Mouse (Mus musculus) erythroblast, adult 5-6 weeks (primary cell): ENCODE data around the gene Dennd1b. TPM values are rescaled to one million over a fixed set of nuclear protein-coding genes. Genes with fewer than 3 reads are reported as not detected.

Experiments used
- ATAC-seq: replicated peaks from 2 replicates; pipeline ENCODE4 v1.8.0; 2016; ENCODE audit warnings: moderate number of reproducible peaks, mild to moderate bottlenecking, moderate TSS enrichment, inconsistent platforms; ENCODE audit not compliant: poor library complexity, low FRiP score, severe bottlenecking
- total RNA-seq, 2 experiments: library from RNA; stranded (forward) in 1 of 2; stranded (reverse) in 1 of 2; fragments of 150-400 nt in 1 of 2; fragments of 200-764, 138-1000 nt in 1 of 2; gene quantifications; 2 replicates each; pipeline versions ENCODE4 v1.2.3 to v1.2.4; 2015 to 2017; ENCODE audit warnings: low replicate concordance in 2 of 2

Gene Dennd1b
- total RNA-seq (2015; ENCODE audit: low replicate concordance) (6.3 and 10.0 TPM in 2 replicates), total RNA-seq (2017; ENCODE audit: low replicate concordance) (2.9 and 4.5 TPM in 2 replicates)

DNA sequence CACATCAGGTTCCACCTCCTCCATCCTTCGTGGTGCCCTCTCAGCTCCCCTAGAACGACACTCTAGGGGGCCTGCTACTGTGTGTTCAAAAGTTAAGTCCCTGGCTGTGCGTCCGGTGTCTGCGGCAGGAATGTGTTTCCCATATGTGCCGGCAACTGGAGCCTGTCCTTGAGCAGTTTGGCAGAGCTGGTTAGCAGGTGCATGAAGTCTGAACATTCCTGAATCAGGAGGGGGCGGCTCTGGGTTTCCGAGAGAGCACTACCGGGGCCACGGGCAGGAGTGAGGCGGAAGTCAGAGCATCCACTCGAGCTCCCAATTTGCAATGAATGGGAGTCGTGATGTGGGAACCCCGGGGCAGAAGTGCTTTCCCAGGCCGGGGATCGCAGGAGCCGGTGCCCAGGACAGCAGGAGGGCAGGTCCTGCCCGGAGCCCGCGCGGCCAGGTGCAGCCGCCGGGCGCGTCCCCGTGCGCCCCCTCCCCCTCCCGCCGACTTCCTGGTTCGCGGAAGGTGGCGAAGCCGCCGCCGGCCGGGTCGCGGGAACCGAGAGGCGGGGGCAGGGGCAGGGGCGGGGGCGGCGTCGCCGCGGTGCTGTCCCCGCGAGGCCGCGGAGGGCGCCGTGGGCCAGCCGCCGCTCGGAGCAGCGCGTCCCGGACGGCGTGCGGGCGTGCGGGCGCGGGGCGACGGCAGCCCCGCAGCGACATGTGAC, at the start of gene Dennd1b:
Gene Dennd1b, plus strand, starts transcription at position 275 of the 707 bp plus-strand sequence.
- ATAC-seq: no peak; the same call in 1 of the 2 replicates

DNA sequence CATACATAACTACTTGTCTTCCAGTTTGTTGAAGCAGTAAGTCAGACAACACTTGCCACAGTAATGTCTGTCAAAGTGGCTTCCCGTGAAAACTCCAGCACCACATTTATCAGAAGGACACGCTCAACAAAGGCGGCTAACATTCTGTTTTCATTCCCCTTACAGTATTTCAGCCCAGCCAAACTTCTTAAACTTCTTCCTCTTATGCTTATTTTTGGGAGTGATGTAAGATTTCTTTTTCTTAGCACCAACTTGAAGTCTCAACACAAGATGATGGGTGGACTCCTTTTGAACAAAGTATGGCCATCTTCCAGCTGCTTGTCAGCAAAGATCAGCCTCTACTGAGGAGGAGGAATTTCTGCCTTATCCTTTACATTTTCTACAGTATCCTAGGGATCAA, 47.6 kb upstream of the Dennd1b start:
- no peak for ATAC-seq

DNA sequence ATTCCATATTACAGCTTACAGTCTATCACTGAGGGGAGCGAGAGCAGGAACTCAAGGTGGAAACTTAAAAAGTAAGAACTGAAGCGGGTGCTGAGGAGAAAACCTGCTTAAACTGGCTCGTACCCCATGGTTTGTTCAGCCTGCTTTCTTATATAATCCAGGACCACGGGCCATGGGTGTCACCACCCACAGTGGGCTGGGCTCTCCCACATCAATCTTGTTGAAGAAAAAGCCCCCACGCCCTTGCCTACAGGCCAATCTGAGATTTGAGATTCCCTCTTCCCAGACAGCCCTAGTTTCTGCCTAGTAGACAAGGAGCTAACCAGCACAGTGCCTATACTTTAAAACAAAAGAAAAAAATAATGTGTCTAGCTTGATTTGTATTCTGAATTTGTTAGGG, 43.6 kb upstream of the Dennd1b start:
- ATAC-seq: no peak

DNA sequence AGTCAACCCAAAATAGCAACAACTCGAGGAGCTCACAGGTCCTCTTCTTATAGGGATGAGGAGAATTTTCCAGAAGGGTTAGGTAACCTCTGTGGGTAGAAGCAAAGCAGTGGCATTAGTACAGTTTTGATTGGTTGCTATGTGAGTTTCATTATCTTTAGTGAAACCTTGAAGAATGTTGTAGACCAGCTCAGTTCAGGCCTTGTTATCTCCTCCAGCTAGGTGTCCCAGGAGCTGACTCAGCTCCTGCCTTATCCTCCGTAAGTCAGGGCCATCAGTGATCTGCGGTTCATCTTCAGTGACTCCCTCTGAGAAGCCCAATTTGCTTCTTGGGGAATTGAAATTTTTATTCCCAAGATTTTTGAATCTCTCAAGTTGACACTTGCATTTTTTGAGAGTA, 43.2 kb upstream of the Dennd1b start:
- ATAC-seq: no peak

DNA sequence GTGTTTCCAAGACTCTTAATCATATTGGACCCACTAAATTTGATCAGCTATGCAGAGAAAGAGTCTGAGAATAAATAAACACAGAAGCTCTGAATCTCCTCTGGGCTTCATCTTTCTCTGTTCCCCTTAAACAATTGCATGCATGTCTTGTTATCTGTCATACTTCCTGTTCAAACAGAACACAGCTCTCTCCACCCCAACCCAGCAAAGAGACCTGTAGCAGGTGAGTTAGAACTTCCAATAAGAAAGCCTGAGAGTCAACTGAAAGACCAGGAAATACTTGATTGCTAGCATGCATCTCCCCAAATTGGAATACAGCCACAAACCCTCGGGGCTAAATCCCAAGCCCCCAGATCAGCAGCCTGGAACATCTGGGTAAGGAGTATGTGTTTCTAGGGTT, 42.4 kb upstream of the Dennd1b start:
- no peak for ATAC-seq

DNA sequence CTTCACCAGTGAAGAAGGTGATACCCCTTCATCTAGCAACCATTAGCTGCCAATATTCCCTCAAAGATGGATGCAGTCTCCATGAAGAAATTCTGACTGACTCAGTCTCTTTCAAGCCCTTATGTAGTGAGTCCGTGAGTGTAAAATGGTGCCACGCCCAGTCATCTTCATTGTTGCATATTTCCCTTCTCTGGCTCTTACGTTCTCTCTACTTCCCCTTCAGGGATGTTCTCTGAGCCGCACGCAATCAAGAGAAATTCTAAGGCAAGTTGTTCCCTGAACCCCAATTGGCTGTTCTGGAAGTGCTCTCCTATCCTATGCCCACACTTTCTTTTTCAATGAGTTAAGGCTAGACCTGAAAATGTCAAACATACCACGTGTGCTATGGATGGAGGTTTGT, 40.3 kb upstream of the Dennd1b start:
- ATAC-seq: no peak

DNA sequence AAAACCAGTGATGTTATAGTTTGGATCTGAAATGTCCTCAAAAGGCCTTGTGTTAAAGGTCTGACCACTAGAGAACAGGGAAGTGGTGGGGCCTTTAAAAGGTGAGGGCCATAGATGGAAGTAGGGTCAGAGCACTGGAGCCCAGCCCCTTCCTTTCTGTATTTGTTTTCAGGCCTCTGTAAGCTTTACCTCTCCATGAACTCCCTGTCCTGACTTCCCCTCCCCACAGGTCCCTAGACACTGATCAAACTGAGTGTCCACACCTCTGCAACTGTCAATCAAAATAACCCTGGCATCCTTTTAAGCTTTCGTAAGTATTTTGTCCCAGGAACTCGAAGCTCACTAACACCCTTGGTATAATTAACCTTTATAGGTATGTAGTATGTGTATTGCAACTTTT, 39.0 kb upstream of the Dennd1b start:
- no peak for ATAC-seq

DNA sequence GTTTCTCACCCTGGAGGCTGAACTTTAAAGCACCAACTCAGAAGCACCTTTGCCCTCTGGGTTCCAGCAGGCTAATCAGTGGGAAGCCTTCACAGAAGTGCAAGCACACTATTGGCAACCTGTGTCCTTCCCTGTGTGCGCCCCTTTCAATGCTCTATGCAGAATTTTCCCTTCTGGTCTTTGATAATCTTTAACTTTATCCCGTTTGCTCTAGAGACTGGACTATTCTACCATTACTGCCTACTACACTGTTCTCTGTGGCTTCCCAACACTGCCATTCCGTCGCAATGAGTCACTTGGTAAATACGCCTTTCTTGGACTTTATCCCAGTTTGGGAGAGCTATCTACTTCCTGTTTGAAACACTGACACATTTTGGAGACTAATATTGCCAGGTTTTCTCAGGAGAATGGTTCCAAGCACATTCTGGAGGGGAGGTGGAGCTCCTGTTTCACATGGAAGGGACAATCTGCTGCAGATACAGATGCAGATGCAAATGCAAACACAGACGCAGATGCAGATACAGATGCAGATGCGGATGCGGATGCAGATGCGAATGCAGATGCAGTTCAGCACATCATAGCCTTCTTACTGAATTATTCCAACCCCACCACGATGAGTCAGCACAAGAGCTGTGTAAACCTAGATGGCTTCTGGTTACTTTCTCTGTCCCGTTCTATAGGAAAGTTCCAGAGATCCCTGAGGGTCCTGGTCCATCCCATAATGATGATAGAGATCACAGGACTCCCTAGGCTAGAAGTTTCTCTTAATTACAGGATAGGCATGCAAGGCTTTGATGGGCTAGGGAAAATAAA, 34.4 kb upstream of the Dennd1b start:
- no peak for ATAC-seq

DNA sequence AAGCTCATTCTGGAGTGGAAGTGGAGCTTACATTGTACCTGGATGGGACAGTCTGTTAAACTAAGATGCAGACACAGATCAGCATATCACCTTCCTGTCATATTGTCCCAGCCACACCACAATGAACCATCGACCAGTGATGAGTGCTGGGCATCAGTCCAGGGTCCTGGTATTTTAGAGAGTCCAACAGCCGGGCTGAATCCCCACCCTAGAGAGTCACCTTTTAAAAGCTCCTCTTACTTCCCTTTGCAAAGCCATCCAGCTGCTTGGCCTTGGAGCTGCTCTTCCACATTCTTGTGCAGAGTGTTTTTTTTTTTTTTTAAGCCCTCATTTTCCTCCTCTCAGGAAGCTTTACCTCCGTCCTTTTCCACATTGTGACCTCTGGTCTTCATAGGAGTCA, 33.2 kb upstream of the Dennd1b start:
- ATAC-seq: no peak

DNA sequence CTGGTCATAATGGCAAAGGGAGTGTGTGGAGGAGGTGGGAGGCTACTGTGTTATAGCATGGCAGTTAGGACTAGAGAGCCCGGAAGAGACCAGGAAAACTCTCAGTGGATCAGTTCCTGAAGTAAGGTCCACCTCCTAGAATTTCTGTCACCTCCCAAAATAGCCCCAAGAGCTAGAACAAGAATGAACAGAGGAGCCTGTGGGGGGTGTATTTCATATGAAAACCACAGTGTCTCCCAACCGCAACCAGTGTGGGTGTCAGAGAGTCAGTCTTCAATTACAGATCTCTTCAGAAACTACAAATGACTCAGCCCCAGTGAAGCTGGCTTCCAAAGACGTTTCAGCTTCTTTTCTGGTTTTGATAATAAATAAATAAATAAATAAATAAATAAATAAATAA, 32.4 kb upstream of the Dennd1b start:
- no peak for ATAC-seq

DNA sequence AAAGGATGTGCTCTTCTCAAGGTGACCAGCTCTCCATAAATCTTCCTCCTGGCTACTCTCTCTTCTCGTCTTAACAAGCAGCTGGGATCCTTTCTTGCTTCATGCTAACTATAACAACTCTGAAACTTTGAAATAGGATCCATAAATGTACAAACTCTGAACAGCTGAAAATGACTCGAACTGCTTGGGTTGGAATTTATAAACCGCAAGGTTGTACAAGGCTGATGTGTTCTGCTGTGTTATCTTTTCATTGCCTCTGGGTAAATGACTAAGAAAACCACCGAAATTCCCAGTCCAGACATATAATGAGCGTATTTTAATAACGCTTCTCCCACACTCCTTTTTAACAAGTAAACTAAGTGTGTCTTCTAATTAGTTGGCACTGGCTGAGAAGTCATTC, 27.1 kb upstream of the Dennd1b start:
- ATAC-seq: no peak

DNA sequence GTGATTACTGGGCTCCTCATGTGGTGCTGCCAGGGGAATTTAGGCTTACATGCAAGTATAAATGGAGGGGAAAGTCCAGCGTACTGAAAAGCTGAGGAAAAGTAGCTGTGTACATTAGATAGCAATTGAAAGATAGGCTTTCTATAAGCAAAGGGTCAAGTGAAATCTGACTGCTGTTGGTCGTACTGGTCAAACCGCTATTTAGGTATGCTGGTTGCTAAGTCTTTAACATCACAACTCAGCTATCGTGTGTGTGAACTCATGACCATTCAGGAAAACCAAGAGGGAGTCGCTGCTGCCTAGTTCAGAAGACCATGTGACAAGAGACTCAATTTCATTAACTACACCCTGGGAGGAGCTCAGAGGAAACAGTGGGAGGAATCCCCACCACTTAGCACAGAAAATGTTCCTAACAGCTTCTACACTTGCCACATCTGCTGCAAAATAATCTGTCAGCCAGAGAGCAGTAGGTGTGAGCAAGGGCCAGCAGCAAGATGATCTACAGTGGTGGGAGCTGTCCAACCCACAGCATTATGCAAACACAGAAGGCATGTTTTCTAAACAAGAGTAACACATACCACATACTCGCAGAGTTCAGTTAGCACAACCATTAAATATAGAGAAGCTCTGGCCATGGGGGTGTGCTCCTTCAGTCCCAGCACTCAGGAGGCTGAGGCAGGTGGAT, 25.4 kb upstream of the Dennd1b start:
- no peak for ATAC-seq

DNA sequence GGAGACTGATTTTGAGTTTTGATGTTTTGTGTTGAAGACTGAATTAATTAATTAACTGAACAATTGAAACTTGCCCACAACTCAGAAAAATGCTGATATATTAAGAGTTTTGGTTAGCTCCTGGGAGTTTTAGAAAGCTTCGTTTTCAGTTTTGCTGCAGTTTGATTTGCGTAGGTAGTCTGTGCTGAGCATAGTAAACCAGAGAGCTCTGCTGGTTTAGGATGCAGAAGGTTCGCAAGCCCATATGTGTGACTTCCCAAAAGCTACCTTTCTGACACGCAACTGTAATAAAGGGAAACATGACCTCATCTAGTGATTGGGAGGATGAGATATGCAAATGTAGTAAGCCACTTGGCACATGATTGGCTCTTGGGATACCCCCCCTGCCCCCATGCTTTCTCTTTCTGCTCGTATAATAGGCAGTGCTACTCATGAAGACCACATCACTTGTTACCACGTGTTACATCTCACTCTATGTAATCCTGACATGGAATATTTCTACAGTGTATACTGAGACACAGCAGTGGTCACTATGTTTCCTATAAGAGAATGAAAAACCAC, 23.6 kb upstream of the Dennd1b start:
- ATAC-seq: no peak

DNA sequence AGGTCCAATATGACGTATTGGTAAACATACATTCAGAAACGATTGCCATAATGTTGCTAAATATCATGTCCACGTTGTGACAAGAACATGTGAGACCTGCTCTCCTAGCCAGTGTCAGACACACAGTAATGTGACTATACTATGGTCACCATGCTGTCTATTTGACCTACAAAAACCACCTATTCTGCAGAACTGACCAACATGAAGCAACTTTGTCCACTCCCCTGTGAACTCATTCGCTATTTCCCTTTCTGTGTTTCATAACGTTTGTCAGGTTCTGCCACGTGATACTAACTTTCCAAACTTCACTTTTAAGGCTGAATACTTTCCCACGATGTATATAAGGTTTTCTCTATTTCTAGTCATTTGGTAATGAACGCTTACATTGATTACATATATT, 22.8 kb upstream of the Dennd1b start:
- no peak for ATAC-seq

DNA sequence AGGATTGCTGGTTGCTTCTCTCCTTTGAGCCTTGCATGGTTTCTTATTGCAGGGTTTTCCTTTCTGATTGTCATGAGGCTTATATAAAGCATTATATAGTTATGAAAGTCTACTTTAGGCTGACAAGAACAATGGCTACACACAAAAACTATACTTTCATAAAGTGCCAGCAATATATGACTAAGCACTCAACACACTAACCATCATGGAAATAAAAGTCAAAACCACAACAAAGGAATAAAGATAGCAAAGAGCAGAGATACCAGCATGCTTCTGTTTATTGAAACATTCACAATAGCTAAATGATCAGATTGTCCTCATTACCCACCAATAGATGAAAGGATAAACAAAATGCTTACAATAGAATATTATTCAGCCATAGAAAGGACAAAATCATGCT, 11.1 kb upstream of the Dennd1b start:
- no peak for ATAC-seq

DNA sequence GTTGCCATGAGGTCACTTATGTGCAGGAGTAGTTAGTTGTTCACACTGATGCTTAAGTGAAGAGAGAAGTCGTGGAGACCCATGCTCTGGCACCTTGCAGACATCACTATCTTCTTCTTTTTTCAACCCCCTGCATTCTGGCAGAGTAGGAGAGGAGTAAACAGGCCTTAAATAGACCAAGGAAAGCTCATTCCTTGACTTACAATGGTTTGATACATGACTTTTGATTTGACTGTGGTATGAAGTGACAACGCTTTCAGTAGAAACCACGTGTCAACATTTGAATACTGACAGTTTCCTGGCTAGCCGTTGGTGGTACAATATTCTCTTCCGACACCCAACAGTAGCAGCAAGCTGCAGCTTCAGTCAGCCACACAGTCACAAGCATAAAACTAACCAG, 8.3 kb upstream of the Dennd1b start:
- no peak for ATAC-seq

DNA sequence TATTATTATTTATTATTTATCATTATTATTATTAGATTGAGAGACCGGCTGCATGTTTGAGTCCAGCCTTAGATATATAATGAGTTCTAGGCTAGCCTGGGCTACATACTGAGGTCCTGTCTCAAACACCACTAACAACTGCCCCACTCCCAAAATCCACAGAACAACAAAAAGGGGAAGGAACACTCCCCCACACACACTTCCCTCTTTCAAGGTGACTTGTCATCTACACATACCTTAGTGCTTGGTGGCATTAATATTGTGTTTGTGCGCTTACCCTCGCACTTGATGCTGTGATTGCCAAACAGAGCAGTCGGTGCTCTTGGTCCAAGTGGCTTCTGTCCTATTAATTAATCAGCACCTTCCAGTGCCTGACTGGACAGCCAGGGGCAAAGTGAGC, 7.8 kb upstream of the Dennd1b start:
- no peak for ATAC-seq

DNA sequence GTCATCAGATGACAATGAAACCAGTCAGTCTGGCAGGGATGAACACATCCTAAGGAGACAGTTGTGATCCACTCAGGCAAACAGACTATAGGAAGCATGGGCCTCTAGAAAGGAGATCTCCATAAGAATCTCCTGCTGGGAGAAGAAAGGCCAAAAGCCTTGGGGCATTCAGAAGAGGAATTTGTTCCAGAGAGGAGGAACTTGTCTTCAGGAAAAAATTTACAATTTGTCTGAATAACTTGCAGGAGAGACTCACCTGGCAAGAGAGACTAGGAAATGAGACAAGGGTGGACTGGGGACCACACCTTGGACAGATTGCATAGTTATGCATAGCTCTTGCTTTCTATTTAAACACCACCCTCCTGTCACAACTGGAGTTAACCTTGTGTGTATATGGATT, 6.7 kb upstream of the Dennd1b start:
- no peak for ATAC-seq

DNA sequence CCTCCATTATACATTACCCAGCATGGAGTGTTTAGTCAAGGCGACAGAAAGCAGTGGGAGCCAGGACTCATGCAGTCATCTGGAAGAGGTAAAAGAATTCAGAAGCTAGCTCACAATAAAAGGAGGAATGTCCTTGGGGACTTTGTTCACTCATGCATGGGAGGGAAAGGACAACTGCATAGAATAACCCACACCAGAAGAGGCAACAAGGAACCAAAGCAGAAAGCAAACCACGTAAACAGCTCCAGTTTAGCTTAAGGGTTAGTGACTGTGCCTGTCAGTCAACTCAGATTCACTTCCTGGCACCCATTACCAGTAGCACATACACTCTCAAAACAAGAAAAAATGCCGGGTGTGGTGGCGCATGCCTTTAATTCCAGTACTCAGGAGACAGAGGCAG, 6.1 kb upstream of the Dennd1b start:
- ATAC-seq: no peak

DNA sequence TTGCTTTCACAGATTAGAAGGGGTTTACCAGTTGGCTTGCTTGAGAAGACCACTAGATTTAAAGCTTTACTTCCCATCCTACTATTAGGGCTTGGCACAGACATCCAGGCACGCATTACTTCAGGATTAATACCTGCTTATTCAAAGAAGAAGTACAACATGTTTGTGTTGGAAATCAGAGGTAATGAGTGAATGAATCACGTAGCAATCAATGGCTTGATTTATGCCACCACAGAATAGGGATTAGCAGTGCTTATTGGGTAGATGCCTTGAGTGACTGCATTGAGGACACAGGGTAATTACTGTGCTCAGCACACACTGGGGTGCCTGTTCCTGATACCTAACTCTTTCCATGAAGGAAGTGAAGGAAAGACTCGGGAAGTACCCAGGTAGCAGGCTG, 4.4 kb upstream of the Dennd1b start:
- ATAC-seq: no peak
